Mouse (Mus musculus) neutrophil, adult 83 days (primary cell): Measurements from ENCODE around the gene Pgrmc2. TPM values are rescaled to one million over a fixed set of nuclear protein-coding genes. Genes with fewer than 3 reads are reported as not detected.

ENCODE experiments used
- total RNA-seq, 2 experiments: library from RNA; stranded (reverse); gene quantifications; one replicate each; pipeline ENCODE4 v1.2.4; 2023

The Pgrmc2 gene
- 10 to 100 TPM; 13.2 to 16.9 TPM for total RNA-seq

GRCm38 (mm10) chr3:41082885-41083789, at the start of gene Pgrmc2:
Pgrmc2 (minus strand) TSS chr3:41083046.

Other genes with a start within 250 kb of the Pgrmc2 start
- gene Mfsd8, start 236.2 kb downstream of the Pgrmc2 start, total RNA-seq = 1 to 10 TPM; 7.1 to 9.5 TPM
- gene Abhd18, start 236.1 kb downstream of the Pgrmc2 start, total RNA-seq = 1 to 10 TPM; 5.5 to 6.5 TPM
- gene 1700034I23Rik, start 180.5 kb downstream of the Pgrmc2 start, total RNA-seq = under 1 TPM in 1 of 2 experiments, not detected in 1; 0.18 TPM
- 10 to 100 TPM; 20.7 to 25.6 TPM for gene Larp1b, start 133.2 kb downstream of the Pgrmc2 start, total RNA-seq